Mouse (Mus musculus) embryo, embryonic 9.5 days (tissue): ENCODE results near the gene Cpn2.

Source experiments
- DNase-seq: peaks from one replicate; pipeline ENCODE4 v3.0.0-alpha.2; 2017; ENCODE audit errors: extremely low spot score

Gene Cpn2

GRCm38 (mm10) chr16:30267359-30267758, at the start of gene Cpn2:
TSS of gene Cpn2 (minus strand) at chr16:30267499.
- DNase-seq = no peak

- no peak for DNase-seq
These were observed 46.9 kb upstream of the Cpn2 start for GRCm38 (mm10) chr16:30314236-30314635.

DNA sequence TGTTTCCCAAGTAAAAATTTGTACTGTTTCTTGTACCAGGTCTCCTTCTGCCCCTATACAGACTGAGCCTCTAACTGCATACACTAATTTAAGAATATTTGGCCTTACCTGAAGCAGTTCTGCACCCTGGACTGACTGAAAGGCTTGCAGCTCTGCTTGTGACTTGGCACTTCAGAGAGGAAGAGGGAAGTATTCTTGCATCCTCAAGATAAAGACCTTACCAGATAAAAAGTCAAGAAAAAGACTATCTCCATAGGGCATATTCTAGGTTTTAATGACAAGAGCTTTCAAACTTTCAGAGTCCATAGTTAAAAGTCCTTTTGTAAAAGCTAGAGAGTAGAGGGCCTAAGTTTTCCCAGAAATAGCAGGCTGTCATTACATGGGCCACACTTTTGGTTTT, 43.3 kb upstream of the Cpn2 start, which contains the start of gene Gp5:
TSS of gene Gp5 (minus strand) at position 133 of the 400 bp plus-strand sequence.
- DNase-seq = no peak

- no peak for DNase-seq
These were observed 42.8 kb upstream of the Cpn2 start for GRCm38 (mm10) chr16:30310171-30310515.

GRCm38 (mm10) chr16:30309395-30310170, 42.3 kb upstream of the Cpn2 start:
- peak; percentile 42 for DNase-seq

DNA sequence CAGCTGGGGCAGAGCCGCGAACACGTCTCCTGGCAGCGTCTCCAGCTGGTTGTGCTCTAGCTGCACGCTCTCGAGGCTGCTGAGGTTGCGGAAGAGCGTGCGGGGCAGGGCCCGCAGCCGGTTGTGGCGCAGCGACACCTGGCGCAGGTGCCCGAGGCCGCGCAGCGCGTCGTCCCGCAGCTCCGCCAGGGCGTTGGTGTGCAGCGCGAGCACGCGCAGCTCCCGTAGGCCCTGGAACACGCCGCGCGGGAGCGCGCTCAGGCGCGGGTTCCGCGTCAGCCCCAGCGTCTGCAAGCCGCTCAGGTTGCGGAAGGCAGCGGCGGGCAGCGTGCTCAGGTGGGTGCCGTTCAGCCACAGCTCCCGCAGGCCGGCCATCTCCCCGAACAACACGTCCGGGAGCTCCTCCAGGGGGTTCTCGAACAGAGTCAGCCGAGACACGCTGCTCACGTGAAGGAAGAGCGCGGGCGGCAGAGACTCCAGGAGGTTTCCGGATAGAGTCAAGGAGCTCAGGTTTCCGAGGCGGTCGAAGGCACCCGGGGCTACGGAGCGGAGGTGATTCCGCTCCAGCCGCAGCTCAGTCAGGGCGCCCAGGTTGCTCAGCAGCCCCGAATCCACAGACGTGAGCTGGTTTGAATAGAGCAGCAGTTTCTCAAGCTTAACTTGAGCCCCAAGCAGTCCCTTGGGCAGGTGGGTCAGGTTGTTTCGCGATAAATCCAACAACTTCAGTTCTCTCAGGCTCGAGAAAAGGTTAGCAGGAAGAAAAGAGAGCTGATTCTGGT, 41.5 kb upstream of the Cpn2 start:
- peak; percentile 58 for DNase-seq

DNA sequence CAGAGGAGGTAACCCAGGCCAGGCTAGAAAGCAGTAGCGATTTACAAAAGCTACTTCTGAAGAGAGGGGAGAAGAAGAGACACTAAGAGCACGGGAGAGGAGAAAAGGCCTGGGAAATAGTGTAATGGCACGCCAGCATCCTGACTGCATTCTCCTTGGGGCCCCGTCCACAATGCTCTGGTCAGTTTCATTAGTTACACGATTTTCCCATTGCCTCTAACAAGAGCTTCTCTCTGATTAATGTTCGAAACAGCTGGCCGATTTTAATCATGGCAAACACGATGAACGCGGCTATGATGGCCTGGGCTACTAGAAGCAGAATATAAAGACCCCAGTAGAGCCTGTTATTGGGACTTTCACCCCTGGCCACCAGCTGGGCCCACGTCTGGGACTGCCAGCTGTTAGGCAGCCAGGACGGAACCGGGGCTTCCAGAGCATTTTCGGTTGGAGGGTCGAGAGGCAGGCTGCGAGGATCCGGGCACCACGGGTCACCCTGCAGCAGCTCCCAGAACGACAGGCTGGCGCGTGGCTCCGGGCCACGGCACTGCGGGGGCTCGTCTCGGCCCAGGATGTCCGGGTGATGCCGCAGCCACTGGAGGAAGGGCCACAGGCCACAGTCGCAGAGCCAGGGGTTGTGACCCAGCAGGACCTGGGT, 40.8 kb upstream of the Cpn2 start:
- peak; percentile 45 for DNase-seq

GRCm38 (mm10) chr16:30307306-30307705, 40.0 kb upstream of the Cpn2 start:
- no peak for DNase-seq

DNA sequence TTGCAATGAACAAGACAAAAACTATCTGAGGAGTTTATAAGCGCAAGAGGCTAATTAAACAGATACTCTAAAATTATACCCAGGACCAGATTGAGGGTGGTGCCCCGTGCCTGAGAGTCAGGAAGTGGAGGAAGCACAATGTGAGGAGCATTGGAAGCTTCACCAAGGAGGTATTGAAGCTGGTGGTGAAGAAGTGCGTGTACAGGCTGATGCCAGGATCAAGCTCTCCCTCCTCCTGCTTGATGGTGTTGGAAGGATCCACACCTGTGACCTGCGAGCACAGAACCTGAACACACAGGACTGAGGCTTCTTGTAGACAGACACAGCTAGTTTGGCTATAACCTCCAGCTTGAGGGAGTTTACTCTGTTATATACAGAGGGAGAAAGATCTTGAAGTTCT, 38.8 kb upstream of the Cpn2 start:
- DNase-seq = no peak

DNA sequence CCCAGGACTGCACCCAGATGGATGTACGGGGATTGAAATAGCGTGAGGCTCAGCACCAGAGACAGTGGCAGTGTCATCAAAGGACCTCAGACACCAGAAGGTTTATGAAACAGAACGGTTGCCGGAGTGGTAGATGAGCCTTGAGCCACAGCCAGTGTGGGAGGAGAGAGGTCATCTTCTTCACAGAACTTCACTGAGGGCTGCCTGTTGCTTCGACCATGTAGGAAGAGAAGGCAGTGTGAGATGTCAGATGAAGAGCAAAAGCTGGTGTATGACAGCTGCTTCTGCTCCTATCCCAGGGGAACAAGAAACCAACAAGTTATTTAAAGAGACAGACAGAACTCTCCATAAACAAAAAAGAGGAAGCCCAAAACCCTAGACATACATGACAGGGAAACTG, 36.9 kb upstream of the Cpn2 start:
- no peak for DNase-seq

DNA sequence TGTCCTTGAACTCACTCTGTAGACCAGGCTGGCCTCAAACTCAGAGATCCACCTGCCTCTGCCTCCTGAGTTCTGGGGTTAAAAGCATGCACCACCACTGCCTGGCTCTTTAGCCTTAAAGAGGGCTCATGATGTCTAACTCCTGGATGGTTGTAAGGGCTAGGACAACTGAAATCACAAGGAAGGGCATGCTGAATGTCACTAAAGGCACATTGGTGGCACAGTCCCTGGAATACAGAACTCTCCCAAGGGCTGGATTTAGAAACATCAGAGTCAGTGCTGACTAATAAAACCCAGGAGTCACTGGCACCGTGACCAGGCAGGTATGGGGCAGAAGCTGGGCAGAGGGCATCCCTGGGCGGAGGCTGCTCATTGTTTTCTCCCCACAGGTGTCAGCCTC, 36.1 kb upstream of the Cpn2 start:
- no peak for DNase-seq

DNA sequence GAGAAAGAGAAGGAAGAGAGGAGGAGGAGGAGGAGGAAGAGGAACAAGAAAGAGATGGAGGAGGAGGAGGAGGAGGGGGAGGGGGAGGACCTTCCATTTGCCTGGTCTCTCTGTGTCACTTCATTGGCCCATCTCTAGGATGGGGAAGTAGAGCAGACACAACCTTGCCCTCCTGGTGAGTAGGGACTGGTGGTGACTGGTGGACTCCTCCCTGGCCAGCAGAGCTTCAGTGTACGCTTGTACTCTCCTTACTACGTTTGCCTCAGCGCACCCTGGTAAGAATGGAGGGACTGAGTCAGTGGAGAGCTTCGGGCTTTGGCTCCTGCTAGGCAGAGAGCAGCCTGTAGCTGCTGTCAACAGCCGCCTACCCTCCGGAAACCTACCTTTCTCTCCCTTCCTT, 35.4 kb upstream of the Cpn2 start:
- DNase-seq = no peak

DNA sequence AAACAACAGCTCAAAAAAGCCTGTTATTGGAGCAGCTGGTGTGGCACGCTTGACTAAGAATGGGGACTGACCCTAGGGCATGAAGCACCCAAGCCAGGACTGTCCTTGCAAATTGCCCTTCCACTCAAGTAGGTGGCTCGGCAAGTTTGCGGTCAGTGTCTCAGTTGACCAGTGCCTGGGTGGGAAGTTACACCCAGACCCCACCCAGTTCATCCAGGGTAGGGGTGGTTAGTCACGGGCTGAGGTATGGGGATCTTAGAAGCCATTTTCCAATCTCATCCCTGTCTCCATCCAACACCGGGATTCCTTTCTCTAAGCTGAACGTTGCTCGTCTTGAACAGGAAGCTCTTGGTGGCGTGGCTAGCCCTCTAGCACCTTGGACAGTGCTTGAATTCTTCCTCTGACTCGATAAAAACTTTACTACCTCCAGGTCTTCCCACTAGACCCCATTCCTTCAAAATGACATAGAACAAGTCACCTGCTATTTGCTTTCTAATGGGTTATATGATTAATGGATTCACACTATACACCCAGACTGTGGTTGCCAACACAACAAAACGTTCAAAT, 32.5 kb upstream of the Cpn2 start:
- no peak for DNase-seq

DNA sequence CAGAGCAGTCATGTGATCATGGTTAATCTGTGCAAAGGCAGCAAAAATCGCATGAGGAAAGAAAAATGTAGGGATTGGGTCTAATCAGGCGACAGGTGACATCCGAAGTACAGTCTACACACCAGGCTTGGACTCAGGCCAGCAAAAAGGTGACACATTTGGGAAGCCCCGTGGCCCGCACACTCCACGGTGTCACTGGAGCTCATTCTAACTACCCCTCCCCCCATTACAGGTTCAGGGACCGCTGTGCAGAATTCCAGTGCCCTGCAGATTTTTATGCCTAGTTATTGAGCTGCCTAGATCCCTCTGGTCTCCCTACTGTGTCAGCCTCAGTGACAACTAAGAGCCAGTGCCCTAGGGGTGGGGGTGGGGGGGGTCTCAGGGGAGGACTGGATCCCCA, 30.2 kb upstream of the Cpn2 start:
- no peak for DNase-seq

GRCm38 (mm10) chr16:30296601-30297275, 29.4 kb upstream of the Cpn2 start:
- no peak for DNase-seq

DNA sequence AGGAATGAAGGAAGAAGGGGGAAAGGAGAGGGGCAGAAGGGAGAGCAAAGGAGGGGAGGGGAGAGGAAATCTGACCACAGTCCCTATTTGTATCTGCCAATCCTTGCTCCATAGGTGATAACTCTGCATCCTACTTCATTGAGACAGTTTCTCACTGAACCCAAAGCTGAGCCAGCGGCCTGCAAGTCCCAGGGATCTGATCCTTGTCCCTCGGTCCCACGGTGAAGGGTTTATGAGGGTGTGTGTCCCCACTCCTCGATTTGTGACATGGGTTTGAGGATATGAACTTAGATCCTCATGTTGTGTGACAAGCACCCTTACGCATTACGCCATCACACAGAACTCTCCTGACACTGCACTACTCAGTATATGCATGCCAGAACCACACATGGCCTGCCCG, 27.8 kb upstream of the Cpn2 start:
- no peak for DNase-seq

- DNase-seq = no peak
These were observed 23.1 kb upstream of the Cpn2 start for GRCm38 (mm10) chr16:30290436-30290835.

GRCm38 (mm10) chr16:30285701-30286100, 18.4 kb upstream of the Cpn2 start:
- DNase-seq = no peak

DNA sequence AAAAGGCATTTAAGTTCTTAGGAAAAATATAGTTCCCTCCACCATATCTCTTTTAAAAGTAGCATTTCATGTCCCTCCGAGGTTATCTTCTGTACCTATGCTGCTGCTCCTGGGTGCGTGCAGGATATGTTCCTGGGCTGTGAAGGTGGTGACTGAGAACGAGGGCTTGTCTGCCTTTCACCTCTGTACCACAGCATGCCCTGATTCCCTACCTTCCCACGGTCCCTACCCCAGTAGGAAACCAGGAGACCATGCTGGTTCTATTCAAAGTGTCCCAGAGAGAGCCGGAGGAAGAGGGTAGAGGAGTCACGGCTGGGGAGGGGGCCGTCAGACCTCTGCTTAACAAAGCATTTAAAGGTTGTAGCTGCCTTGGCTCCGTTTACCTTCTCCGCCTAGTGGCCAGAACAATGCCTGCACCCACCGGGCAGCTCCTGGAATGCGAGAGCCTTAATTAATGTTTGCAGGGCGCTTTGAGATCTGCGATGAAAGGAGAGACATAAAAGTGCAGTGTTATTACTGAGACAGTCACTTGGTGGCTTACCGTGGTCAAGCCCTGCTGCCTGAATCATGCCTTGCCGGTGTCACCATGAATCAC, 16.5 kb upstream of the Cpn2 start:
- DNase-seq = peak; percentile 79

DNA sequence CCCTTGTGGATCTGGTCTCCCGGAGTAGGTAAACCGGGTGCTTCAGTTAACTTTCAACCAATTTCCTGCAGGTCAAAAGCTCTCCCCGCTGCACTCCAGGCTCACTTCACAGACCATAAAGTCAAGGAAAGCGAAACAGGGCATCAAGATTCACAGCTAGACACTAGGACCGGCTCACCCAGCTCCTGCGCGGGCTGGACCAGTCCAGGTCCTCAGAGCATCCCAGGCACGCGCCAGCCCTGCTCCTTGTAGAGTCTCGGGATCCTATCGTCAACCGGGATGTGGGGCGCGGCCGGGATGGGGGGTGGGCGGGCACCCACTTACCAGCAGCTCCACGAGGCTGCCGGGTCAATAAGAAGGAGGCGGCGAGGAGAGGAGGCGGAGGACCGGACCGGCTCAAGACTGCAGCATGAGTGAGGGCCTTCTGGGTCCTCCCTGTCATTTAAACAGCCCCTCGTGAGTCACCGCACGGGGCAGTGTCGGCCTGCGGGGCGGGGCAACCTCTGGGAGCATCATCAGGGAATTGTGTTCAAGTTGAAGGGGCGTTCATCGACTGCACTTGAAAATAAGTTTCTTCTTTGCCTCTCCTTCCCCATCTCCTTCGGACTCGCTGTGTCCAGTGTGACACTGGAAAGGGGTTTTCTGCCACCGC, 15.7 kb upstream of the Cpn2 start, which contains the start of gene Lrrc15:
TSS of gene Lrrc15 (minus strand) at position 413 of the 652 bp plus-strand sequence.
- peak; percentile 67 for DNase-seq
